Mouse (Mus musculus) testis, adult 2 months (tissue): Measurements from ENCODE around the gene Mtcl1.

Experiments used
- CTCF ChIP-seq: fragments of 200-500 bp; IDR thresholded peaks from 2 replicates; pipeline ENCODE4 v1.5.1; 2012; ENCODE audit warnings: low read depth, mild to moderate bottlenecking, inconsistent platforms, low read length, moderate library complexity; ENCODE audit not compliant: control insufficient read depth, insufficient read depth, insufficient replicate concordance
- POLR2A ChIP-seq: fragments of 200-500 bp; IDR thresholded peaks from 2 replicates; pipeline ENCODE4 v1.6.1; 2012; ENCODE audit warnings: low read depth, mild to moderate bottlenecking, inconsistent platforms, low read length, moderate library complexity; ENCODE audit not compliant: control insufficient read depth

DNA sequence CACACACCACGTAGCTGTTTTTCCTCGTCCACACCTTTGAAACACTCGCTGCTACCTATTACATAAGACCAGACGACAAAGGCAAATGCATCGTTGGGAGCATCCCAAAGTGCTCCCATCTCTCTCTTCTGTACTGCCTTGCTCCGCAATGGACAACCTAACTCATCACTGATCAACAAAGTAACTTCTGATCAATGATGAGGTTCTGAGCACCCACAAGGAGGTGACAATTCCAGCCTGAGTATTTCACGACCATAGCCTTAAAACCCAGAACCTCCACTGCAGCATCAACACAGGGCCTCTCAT lies 2.6 kb downstream of the Mtcl1 start:
- TF ChIP-seq POLR2A (no peak), CTCF (no peak)
